ENCODE assay signal across 26 mouse cellular contexts in the genomic region with DNA sequence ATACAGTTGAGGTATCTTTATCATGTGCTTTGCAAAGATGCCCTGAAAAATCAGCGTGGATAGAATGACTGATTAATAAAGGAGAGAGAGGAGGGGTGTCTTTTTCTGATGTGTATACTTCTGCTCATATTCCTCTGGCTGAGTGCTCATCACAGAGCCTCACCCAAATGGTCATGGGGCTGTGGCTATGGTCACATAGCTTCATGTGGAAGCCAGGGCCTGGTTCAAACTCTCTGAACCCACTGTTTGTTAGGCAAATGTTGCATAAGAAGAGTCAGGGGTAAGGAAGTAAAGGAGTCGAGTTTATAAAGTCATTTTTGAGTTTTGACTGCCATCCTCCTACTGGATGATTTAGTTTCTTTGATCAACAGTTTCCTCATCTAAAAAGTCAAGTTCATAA.
DNase-seq lines count a peak whose midpoint lies in the region; ATAC-seq and TF ChIP-seq lines count a peak whose summit lies in the region.
"Had no signal": no experiment of that assay in that cellular context is flagged by ENCODE, and none has a peak within 500 bp of the region (broad histone marks: within the 10 kb centered on the region; RNA-seq: fewer than 3 reads in every experiment).

No protein-coding gene starts in this region.

- no peak overlapping the region for H3K4me2 ChIP-seq in forebrain, postnatal 0 days (ENCODE audit: low read depth)
- H3K4me2 ChIP-seq: embryonic facial prominence, embryonic 12.5 days; forebrain, embryonic 12.5 days had no signal

- H3K4me3 ChIP-seq in embryonic fibroblast, embryonic 13.5 days (ENCODE audit: insufficient read depth, low read length): no peak overlapping the region
- no peak overlapping the region for H3K4me3 ChIP-seq in forebrain, postnatal 0 days (ENCODE audit: low read depth, low read length)
- H3K4me3 ChIP-seq in cerebellum, adult 2 months (replicated peaks; ENCODE audit: insufficient read depth, low read depth, low read length): no peak overlapping the region
- H3K4me3 ChIP-seq: embryonic facial prominence, embryonic 10.5 days; embryonic facial prominence, embryonic 12.5 days; erythroblast, embryonic 14.5 days; forebrain, embryonic 10.5 days; forebrain, embryonic 12.5 days had no signal

- 77% methylated on average over 2 of the region's 2 CpGs for WGBS in forebrain, postnatal 0 days
- 91% methylated on average over 2 of the region's 2 CpGs for WGBS in cerebellum, adult 2 months

- TF ChIP-seq CTCF in embryonic fibroblast, embryonic 13.5 days (IDR thresholded peaks at IDR 0.05; ENCODE audit: borderline replicate concordance, insufficient read depth, low read length): no peak
- no peak for TF ChIP-seq CTCF in forebrain, postnatal 0 days (IDR thresholded peaks at IDR 0.05; ENCODE audit: low read depth)
- TF ChIP-seq CTCF in cerebellum, adult 2 months (IDR thresholded peaks at IDR 0.05; ENCODE audit: borderline replicate concordance, insufficient read depth, low read depth, low read length): no peak

- H3K9ac ChIP-seq in forebrain, postnatal 0 days: no peak overlapping the region
- H3K9ac ChIP-seq: embryonic facial prominence, embryonic 12.5 days; forebrain, embryonic 12.5 days had no signal

- no peaks in the 10 kb centered on the region for H3K27me3 ChIP-seq in forebrain, postnatal 0 days (ENCODE audit: insufficient read depth, low read length)
- no peaks in the 10 kb centered on the region for H3K27me3 ChIP-seq in cerebellum, adult 2 months (ENCODE audit: control insufficient read depth, insufficient read depth, low read length)
- H3K27me3 ChIP-seq: CH12.LX; embryonic facial prominence, embryonic 12.5 days; forebrain, embryonic 12.5 days; Patski had no signal

- no peaks in the 10 kb centered on the region for H3K4me1 ChIP-seq in embryonic fibroblast, embryonic 13.5 days (ENCODE audit: control insufficient read depth, insufficient read depth, low read length)
- H3K4me1 ChIP-seq in forebrain, postnatal 0 days (ENCODE audit: insufficient read depth): 0 out of 2 replicates have a peak, but pooled peaks cover 3% of the 10 kb centered on the region
- H3K4me1 ChIP-seq in cerebellum, adult 2 months (ENCODE audit: control insufficient read depth, insufficient read depth, low read length): no peaks in the 10 kb centered on the region; the same call in 1 of the 2 replicates

- no peaks in the 10 kb centered on the region for H3K36me3 ChIP-seq in forebrain, postnatal 0 days (ENCODE audit: insufficient read depth)
- H3K36me3 ChIP-seq: embryonic facial prominence, embryonic 10.5 days; embryonic facial prominence, embryonic 12.5 days; forebrain, embryonic 10.5 days; forebrain, embryonic 12.5 days; G1E had no signal

- H3K9me3 ChIP-seq in forebrain, postnatal 0 days (ENCODE audit: low read length): no peaks in the 10 kb centered on the region
- H3K9me3 ChIP-seq: embryonic facial prominence, embryonic 10.5 days; embryonic facial prominence, embryonic 12.5 days; forebrain, embryonic 10.5 days; forebrain, embryonic 12.5 days; G1E had no signal

- ATAC-seq in megakaryocyte, adult 5-6 weeks (ENCODE audit: poor library complexity, severe bottlenecking): peak; percentile 77
- ATAC-seq in neutrophil, adult 5-6 weeks (ENCODE audit: extremely low read depth, insufficient number of reproducible peaks, low FRiP score, poor library complexity, severe bottlenecking): 0 out of 2 replicates have a peak, but pooled peaks have one; percentile 30
- no peak for ATAC-seq in forebrain, postnatal 0 days
- ATAC-seq: activated CD4-positive, CD25-positive, alpha-beta regulatory T cell, adult 4 months; forebrain, embryonic 14.5 days; forebrain, embryonic 16.5 days; Patski had no signal

- 0 out of 2 replicates have a peak overlapping the region, but pooled peaks have one; percentile 8 for H3K27ac ChIP-seq in embryonic fibroblast, embryonic 13.5 days (ENCODE audit: insufficient read depth, low read length)
- H3K27ac ChIP-seq in forebrain, postnatal 0 days (ENCODE audit: low read depth, low read length): no peak overlapping the region
- no peak overlapping the region for H3K27ac ChIP-seq in cerebellum, adult 2 months (ENCODE audit: insufficient read depth, low read length)
- H3K27ac ChIP-seq: embryonic facial prominence, embryonic 10.5 days; embryonic facial prominence, embryonic 12.5 days; forebrain, embryonic 12.5 days had no signal

- DNase-seq in adipocyte (ENCODE audit: low spot score): peak; percentile 21
- no peak for DNase-seq in left cerebral cortex, postnatal 14 days (ENCODE audit: low spot score in 2 of 2)
- no peak for DNase-seq in forebrain, postnatal 0 days
- DNase-seq in cerebellum, adult 2 months: no peak
- DNase-seq: adrenal gland, adult 2 months; adrenal gland, postnatal 10 days; adrenal gland, postnatal 25 days; cerebellum, adult 11 months; cerebellum, adult 18-20 months; cerebellum, adult 9-10 months; cerebellum, postnatal 10 days; cerebellum, postnatal 25 days had no signal

- intact Hi-C loops in left cerebral cortex, postnatal 14 days (cut with DNase I): no loop called here

- no peak for TF ChIP-seq POLR2A in embryonic fibroblast, embryonic 13.5 days (IDR thresholded peaks at IDR 0.05; ENCODE audit: low read depth, low read length)
- TF ChIP-seq POLR2A in cerebellum, adult 2 months (IDR thresholded peaks at IDR 0.05; ENCODE audit: borderline replicate concordance, insufficient read depth, low read length): no peak
